Mouse (Mus musculus) brain, embryonic 14.5 days (tissue): Measurements from ENCODE around the gene 1500009L16Rik.

Source experiments
- CTCF ChIP-seq: fragments of 200-500 bp; IDR thresholded peaks from 2 replicates; pipeline ENCODE4 v1.5.1; 2012; ENCODE audit warnings: inconsistent platforms, mild to moderate bottlenecking, moderate library complexity, borderline replicate concordance; ENCODE audit not compliant: insufficient read depth, insufficient read length; ENCODE audit errors: extremely low read depth
- POLR2A ChIP-seq: fragments of 200-500 bp; IDR thresholded peaks from 2 replicates; pipeline ENCODE4 v1.6.1; 2012; ENCODE audit warnings: mild to moderate bottlenecking, inconsistent platforms, borderline replicate concordance; ENCODE audit not compliant: poor library complexity, insufficient read depth, insufficient read length, severe bottlenecking; ENCODE audit errors: extremely low read depth

DNA sequence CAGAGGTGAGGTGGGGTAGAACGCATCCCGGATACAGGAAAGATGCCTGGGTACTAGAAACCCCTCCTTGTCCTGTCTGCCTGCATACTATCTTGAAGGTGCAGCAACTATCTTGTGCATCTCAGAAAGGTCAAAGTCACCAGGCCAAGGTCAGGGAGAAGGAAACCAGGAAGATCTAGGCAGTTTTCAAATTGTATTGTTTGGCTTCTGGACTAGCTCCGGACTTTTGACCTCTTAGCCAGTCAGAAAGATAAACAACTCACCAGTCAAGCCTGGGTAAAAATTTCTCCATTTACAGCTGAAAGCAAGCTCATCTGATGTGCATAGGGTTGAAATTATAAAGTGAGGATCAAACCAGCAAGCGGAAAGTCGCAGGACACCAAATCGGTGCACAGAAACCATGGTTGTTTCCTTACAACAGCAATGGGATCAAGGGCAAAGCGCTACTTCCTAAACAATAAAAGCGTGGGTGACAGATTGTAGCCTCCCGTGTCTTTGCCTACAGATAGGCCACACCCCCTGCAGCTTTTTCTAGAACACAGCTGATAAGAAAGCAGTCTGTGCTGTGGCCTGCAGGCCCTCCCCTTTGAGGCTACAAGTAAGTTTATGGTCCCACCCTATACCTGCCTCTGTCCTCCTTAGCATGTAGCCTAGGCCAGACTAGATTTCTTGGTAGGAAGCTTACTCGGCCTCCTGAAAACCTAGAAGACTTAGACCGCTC is 30.3 kb upstream of the 1500009L16Rik start:
- TF ChIP-seq POLR2A, result no peak
- TF ChIP-seq CTCF, result no peak
